Mouse (Mus musculus) forebrain, postnatal 0 days (tissue): Measurements from ENCODE around the gene Gm45623. TPM values are rescaled to one million over a fixed set of nuclear protein-coding genes. Genes with fewer than 3 reads are reported as not detected.

ENCODE experiments used
- ATAC-seq: fragments of 200-750 bp; cut with Nextera tagmentation; 2 replicates; pipeline ENCODE4 v1.8.0; 2017; ENCODE audit warnings: mild to moderate bottlenecking, moderate library complexity
- DNase-seq: peaks from one replicate; pipeline ENCODE4 v3.0.0-alpha.2; 2015
- H3K27ac ChIP-seq: fragments of 300-500 bp; sonication (generic); 2 replicates; pipeline ENCODE4 v1.5.1; 2014; ENCODE audit warnings: low read depth, mild to moderate bottlenecking, antibody characterized with exemption, low read length, moderate library complexity, mixed read lengths
- H3K27me3 ChIP-seq: fragments of 300-500 bp; sonication (generic); 2 replicates; pipeline ENCODE4 v1.6.1; 2014; ENCODE audit warnings: mild to moderate bottlenecking, low read length, mixed read lengths; ENCODE audit not compliant: insufficient read depth
- H3K36me3 ChIP-seq: fragments of 300-500 bp; sonication (generic); 2 replicates; pipeline ENCODE4 v1.6.1; 2014; ENCODE audit warnings: mild to moderate bottlenecking, moderate library complexity; ENCODE audit not compliant: insufficient read depth
- H3K4me1 ChIP-seq: fragments of 300-500 bp; sonication (generic); 2 replicates; pipeline ENCODE4 v1.6.1; 2014; ENCODE audit warnings: antibody characterized with exemption; ENCODE audit not compliant: insufficient read depth
- H3K4me2 ChIP-seq: fragments of 300-500 bp; sonication (generic); 2 replicates; pipeline ENCODE4 v1.6.1; 2014; ENCODE audit warnings: low read depth, mild to moderate bottlenecking, moderate library complexity
- H3K4me3 ChIP-seq: fragments of 300-500 bp; sonication (generic); 2 replicates; pipeline ENCODE4 v1.5.1; 2014; ENCODE audit warnings: low read depth, low read length, mixed read lengths
- H3K9ac ChIP-seq: fragments of 300-500 bp; sonication (generic); 2 replicates; pipeline ENCODE4 v1.6.1; 2014; ENCODE audit warnings: mild to moderate bottlenecking
- H3K9me3 ChIP-seq: fragments of 300-500 bp; sonication (generic); 2 replicates; pipeline ENCODE4 v1.6.1; 2016; ENCODE audit warnings: low read length
- CTCF ChIP-seq: sonication (generic); IDR thresholded peaks from 2 replicates; pipeline ENCODE4 v1.5.1; 2016; ENCODE audit warnings: antibody characterized with exemption, control low read depth, low read depth
- WGBS: fragments of 180-500 bp; shearing (Covaris S2); extraction: QIAGEN DNeasy Blood & Tissue Kit; methylation state at CpG from one replicate; pipeline ENCODE4 v1.1.7; 2014; 5-methylcytosine and 5-hydroxymethylcytosine counted together
- polyA plus RNA-seq: library from polyadenylated mRNA; unstranded; fragments of >200 nt; fragmentation: Nextera tagmentation; extraction: Ambion mirVana; gene quantifications from 2 replicates; pipeline ENCODE4 v1.2.1, GENCODE M21; 2015
- total RNA-seq: library from RNA; depleted of rRNA; stranded (reverse); fragments of >200 nt; gene quantifications from 2 replicates; pipeline ENCODE4 v1.2.3, GENCODE M21; 2014

Gene Gm45623
- total and polyA plus RNA-seq, 2 experiments from 2014 or later = 3.4 to 8.8 TPM

GRCm38 (mm10) chr13:56769431-56769830 lies 15.8 kb upstream of the Gm45623 start:
- DNase-seq (no peak), ATAC-seq (no peak)
- no peak overlapping the region for H3K9ac ChIP-seq
- H3K27me3 ChIP-seq = no peaks in the 10 kb centered on the region
- WGBS = 20% methylated on average over 4 of the region's 4 CpGs
- H3K4me3 ChIP-seq = no peak overlapping the region
- TF ChIP-seq CTCF = no peak
- H3K36me3 ChIP-seq = no peaks in the 10 kb centered on the region
- H3K27ac ChIP-seq = 0 out of 2 replicates have a peak overlapping the region, but pooled peaks have one; percentile 15
- no peak overlapping the region for H3K4me2 ChIP-seq
- no peaks in the 10 kb centered on the region for H3K9me3 ChIP-seq
- peaks cover 6% of the 10 kb centered on the region for H3K4me1 ChIP-seq

- DNase-seq = no peak
- no peak for TF ChIP-seq CTCF
- no peak for ATAC-seq
- H3K9ac ChIP-seq = no peak overlapping the region
- H3K4me3 ChIP-seq = no peak overlapping the region
- H3K27me3 ChIP-seq = no peaks in the 10 kb centered on the region
- H3K27ac ChIP-seq = no peak overlapping the region
- no peaks in the 10 kb centered on the region for H3K36me3 ChIP-seq
- H3K9me3 ChIP-seq = no peaks in the 10 kb centered on the region
- 53% methylated on average over 5 of the region's 5 CpGs for WGBS
- H3K4me1 ChIP-seq = peaks cover 6% of the 10 kb centered on the region; the same call in 1 of the 2 replicates
- no peak overlapping the region for H3K4me2 ChIP-seq
Observed at GRCm38 (mm10) chr13:56766211-56766610, 12.6 kb upstream of the Gm45623 start.

GRCm38 (mm10) chr13:56765284-56766032 lies 11.8 kb upstream of the Gm45623 start:
- WGBS = 63% methylated on average over 25 of the region's 25 CpGs
- H3K27me3 ChIP-seq = no peaks in the 10 kb centered on the region
- no peak for TF ChIP-seq CTCF

GRCm38 (mm10) chr13:56762446-56763229 lies 9.0 kb upstream of the Gm45623 start:
- Histone ChIP-seq H3K27me3 (no peaks in the 10 kb centered on the region), H3K9me3 (no peaks in the 10 kb centered on the region), H3K4me3 (no peak overlapping the region), H3K36me3 (no peaks in the 10 kb centered on the region), H3K27ac (no peak overlapping the region), H3K4me1 (peaks cover 2% of the 10 kb centered on the region; the same call in 1 of the 2 replicates), H3K9ac (no peak overlapping the region), H3K4me2 (no peak overlapping the region)
- DNase-seq = peak; percentile 59
- TF ChIP-seq CTCF = no peak
- WGBS = 31% methylated on average over 13 of the region's 13 CpGs
- peak; percentile 79 for ATAC-seq

More at GRCm38 (mm10) chr13:56765284-56766032, 11.8 kb upstream of the Gm45623 start:
- no peaks in the 10 kb centered on the region for H3K9me3 ChIP-seq
- no peaks in the 10 kb centered on the region for H3K36me3 ChIP-seq
- DNase-seq (no peak), ATAC-seq (no peak)
- no peak overlapping the region for H3K4me2 ChIP-seq
- H3K4me1 ChIP-seq = peaks cover 6% of the 10 kb centered on the region; the same call in 1 of the 2 replicates
- H3K9ac ChIP-seq = no peak overlapping the region
- H3K4me3 ChIP-seq = no peak overlapping the region
- H3K27ac ChIP-seq = no peak overlapping the region

- no peaks in the 10 kb centered on the region for H3K36me3 ChIP-seq
- DNase-seq (peak; percentile 59), ATAC-seq (no peak)
- no peak overlapping the region for H3K27ac ChIP-seq
- peak; percentile 80 for TF ChIP-seq CTCF
- no peak overlapping the region for H3K9ac ChIP-seq
- no peak overlapping the region for H3K4me2 ChIP-seq
- H3K9me3 ChIP-seq = no peaks in the 10 kb centered on the region
- WGBS = 21% methylated on average over 6 of the region's 6 CpGs
- no peaks in the 10 kb centered on the region for H3K4me1 ChIP-seq
- H3K4me3 ChIP-seq = no peak overlapping the region
- peaks cover 10% of the 10 kb centered on the region for H3K27me3 ChIP-seq
Observed at GRCm38 (mm10) chr13:56758492-56758891, 4.9 kb upstream of the Gm45623 start.

- Histone ChIP-seq H3K4me1 (no peaks in the 10 kb centered on the region), H3K9me3 (no peaks in the 10 kb centered on the region), H3K9ac (no peak overlapping the region), H3K4me2 (no peak overlapping the region), H3K27ac (no peak overlapping the region), H3K36me3 (no peaks in the 10 kb centered on the region), H3K4me3 (no peak overlapping the region), H3K27me3 (peaks cover 10% of the 10 kb centered on the region)
- DNase-seq (no peak), ATAC-seq (no peak)
- WGBS = 39% methylated on average over 12 of the region's 12 CpGs
- no peak for TF ChIP-seq CTCF
Observed at GRCm38 (mm10) chr13:56757201-56757600, 3.6 kb upstream of the Gm45623 start.

- WGBS = 62% methylated on average over 6 of the region's 6 CpGs
- no peak overlapping the region for H3K4me3 ChIP-seq
- H3K27me3 ChIP-seq = peaks cover 10% of the 10 kb centered on the region
- ATAC-seq = no peak
- no peak overlapping the region for H3K27ac ChIP-seq
- H3K4me2 ChIP-seq = no peak overlapping the region
- DNase-seq = no peak
- no peaks in the 10 kb centered on the region for H3K9me3 ChIP-seq
- no peaks in the 10 kb centered on the region for H3K36me3 ChIP-seq
- no peaks in the 10 kb centered on the region for H3K4me1 ChIP-seq
- TF ChIP-seq CTCF = peak; percentile 13; the same call in 1 of the 2 replicates
- H3K9ac ChIP-seq = no peak overlapping the region
Observed at GRCm38 (mm10) chr13:56755871-56756270, 2.2 kb upstream of the Gm45623 start.
